Mouse (Mus musculus): Measurements from ENCODE around the gene Rassf7. TPM values are rescaled to one million over a fixed set of nuclear protein-coding genes. Genes with fewer than 3 reads are reported as not detected.

The Rassf7 gene
- total and polyA plus RNA-seq, 3 experiments: 7.0 to 9.5 TPM; not detected in 1

DNA sequence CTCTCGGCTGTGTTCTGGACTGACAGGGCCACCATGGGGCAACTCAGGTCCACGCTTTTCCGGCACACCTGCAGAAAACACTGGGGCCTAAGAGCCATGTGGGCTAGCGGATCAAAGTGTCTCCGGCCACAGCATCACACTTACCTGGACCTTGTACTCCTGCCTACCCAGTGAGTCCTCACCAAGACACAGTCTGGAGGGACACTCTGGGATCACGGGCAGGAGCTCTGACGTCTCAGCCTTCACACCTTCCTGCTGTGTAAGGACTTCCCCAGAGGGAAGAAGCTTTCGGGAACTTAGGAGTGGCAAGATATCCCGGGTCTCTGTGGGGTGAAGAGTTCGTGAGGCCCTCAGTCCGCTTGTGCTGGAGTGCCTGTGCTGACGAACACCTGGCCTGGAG, 5.5 kb upstream of the Rassf7 start:
- no peaks in the 10 kb centered on the region for H3K79me2 ChIP-seq (ENCODE audit: control insufficient read depth, insufficient read depth, low read length, poor library complexity)
- peaks cover 0 to 4% of the 10 kb centered on the region in 2 experiments; a peak in 2 of 4 replicates for H3K4me1 ChIP-seq (ENCODE audit: control insufficient read depth in 1 of 2, insufficient read depth in 2 of 2, low read length in 2 of 2)
- H3K27ac ChIP-seq (ENCODE audit: control insufficient read depth, low read depth, low read length): no peak overlapping the region
- H3K36me3 ChIP-seq (ENCODE audit: control insufficient read depth in 1 of 2, insufficient read depth in 2 of 2, low read length in 2 of 2): no peaks in the 10 kb centered on the region
- no peaks in the 10 kb centered on the region for H3K9me3 ChIP-seq (replicated peaks; ENCODE audit: insufficient read depth, low read length)
- H3K27me3 ChIP-seq (ENCODE audit: control insufficient read depth in 1 of 2, insufficient read depth in 2 of 2, low read length in 2 of 2): peaks cover 0 to 1% of the 10 kb centered on the region in 2 experiments; a peak in 1 of 4 replicates
- no peak overlapping the region for H3K4me3 ChIP-seq (ENCODE audit: control insufficient read depth in 1 of 2, insufficient read depth in 1 of 2, low read depth in 2 of 2, low read length in 2 of 2)
- TF ChIP-seq SIN3A (IDR thresholded peaks at IDR 0.05; ENCODE audit: low read length): no peak
- no peak for TF ChIP-seq ELF1 (IDR thresholded peaks at IDR 0.05; ENCODE audit: low read depth, low read length)
- no peak for TF ChIP-seq GABPA (IDR thresholded peaks at IDR 0.05; ENCODE audit: low read depth, low read length)
- no peak overlapping the region for H3K9ac ChIP-seq (ENCODE audit: control insufficient read depth, low read depth, low read length, poor library complexity, severe bottlenecking)
- DNase-seq (ENCODE audit: low read depth, low spot score): no peak

- Histone ChIP-seq H3K9me3 (replicated peaks; ENCODE audit: insufficient read depth, low read length) (no peaks in the 10 kb centered on the region), H3K4me1 (ENCODE audit: control insufficient read depth in 1 of 2, insufficient read depth in 2 of 2, low read length in 2 of 2) (peaks cover 0 to 6% of the 10 kb centered on the region in 2 experiments; a peak in 2 of 4 replicates), H3K79me2 (ENCODE audit: control insufficient read depth, insufficient read depth, low read length, poor library complexity) (no peaks in the 10 kb centered on the region), H3K27me3 (ENCODE audit: control insufficient read depth in 1 of 2, insufficient read depth in 2 of 2, low read length in 2 of 2) (peaks cover 0 to 1% of the 10 kb centered on the region in 2 experiments; a peak in 1 of 4 replicates), H3K27ac (ENCODE audit: control insufficient read depth, low read depth, low read length) (no peak overlapping the region), H3K36me3 (ENCODE audit: control insufficient read depth in 1 of 2, insufficient read depth in 2 of 2, low read length in 2 of 2) (no peaks in the 10 kb centered on the region), H3K9ac (ENCODE audit: control insufficient read depth, low read depth, low read length, poor library complexity, severe bottlenecking) (no peak overlapping the region), H3K4me3 (ENCODE audit: control insufficient read depth in 1 of 2, insufficient read depth in 1 of 2, low read depth in 2 of 2, low read length in 2 of 2) (no peak overlapping the region)
- no peak for TF ChIP-seq MYB (IDR thresholded peaks at IDR 0.05; ENCODE audit: low read depth, low read length)
- TF ChIP-seq MYC (IDR thresholded peaks at IDR 0.05; ENCODE audit: low read depth, low read length): no peak
- no peak for TF ChIP-seq NELFE (IDR thresholded peaks at IDR 0.05; ENCODE audit: low read depth, low read length)
- no peak for TF ChIP-seq SMC3 (IDR thresholded peaks at IDR 0.05; ENCODE audit: low read depth, low read length)
- TF ChIP-seq POLR2A (IDR thresholded peaks at IDR 0.05; ENCODE audit: control insufficient read depth in 1 of 2, insufficient read depth in 1 of 2, low read depth in 1 of 2, low read length in 2 of 2, poor library complexity in 1 of 2): no peak
- TF ChIP-seq RCOR1 (IDR thresholded peaks at IDR 0.05; ENCODE audit: low read depth, low read length): no peak
- TF ChIP-seq UBTF (IDR thresholded peaks at IDR 0.05; ENCODE audit: borderline replicate concordance, insufficient read depth, low read depth, low read length): no peak
- no peak for TF ChIP-seq ZC3H11A (IDR thresholded peaks at IDR 0.05; ENCODE audit: low read depth, low read length)
- DNase-seq (ENCODE audit: low read depth, low spot score): no peak
Observed at GRCm38 (mm10) chr7:141210606-141211131, 5.0 kb upstream of the Rassf7 start.

DNA sequence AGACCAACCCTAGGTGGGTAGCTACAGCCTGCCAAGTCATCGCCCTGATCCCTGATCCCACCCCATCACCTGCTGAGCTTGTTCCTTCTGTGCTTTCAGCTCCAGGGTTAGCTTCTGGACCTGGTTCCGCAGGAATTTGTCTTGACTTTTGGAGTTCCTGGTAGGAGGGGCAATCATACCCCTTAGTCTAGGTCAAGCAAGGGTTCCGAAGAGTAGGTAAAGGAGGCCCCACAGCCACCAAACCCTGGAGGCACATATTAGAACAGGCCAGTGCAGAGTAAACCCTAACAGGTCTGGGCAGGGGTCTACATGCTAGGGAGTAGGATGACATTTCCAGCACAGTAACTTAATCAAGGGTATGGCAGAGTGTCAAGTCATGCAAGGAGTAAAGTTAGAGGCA, 2.5 kb upstream of the Rassf7 start:
- TF ChIP-seq USF1 (IDR thresholded peaks at IDR 0.05; ENCODE audit: low read depth, low read length) (no peak), POLR2A (IDR thresholded peaks at IDR 0.05; ENCODE audit: control insufficient read depth in 1 of 2, insufficient read depth in 1 of 2, low read depth in 1 of 2, low read length in 2 of 2, poor library complexity in 1 of 2) (no peak), USF2 (IDR thresholded peaks at IDR 0.05; ENCODE audit: borderline replicate concordance in 1 of 2, insufficient read depth in 1 of 2, low read depth in 1 of 2, low read length in 2 of 2) (no peak), UBTF (IDR thresholded peaks at IDR 0.05; ENCODE audit: borderline replicate concordance, insufficient read depth, low read depth, low read length) (no peak)
- no peak overlapping the region for H3K4me3 ChIP-seq (ENCODE audit: control insufficient read depth in 1 of 2, insufficient read depth in 1 of 2, low read depth in 2 of 2, low read length in 2 of 2)
- no peak for DNase-seq (ENCODE audit: low read depth, low spot score)
- H3K4me1 ChIP-seq (ENCODE audit: control insufficient read depth in 1 of 2, insufficient read depth in 2 of 2, low read length in 2 of 2): peaks cover 0 to 10% of the 10 kb centered on the region in 2 experiments; a peak in 2 of 4 replicates
- H3K79me2 ChIP-seq (ENCODE audit: control insufficient read depth, insufficient read depth, low read length, poor library complexity): no peaks in the 10 kb centered on the region; the same call in 1 of the 2 replicates
- peaks cover 0 to 1% of the 10 kb centered on the region in 2 experiments; a peak in 1 of 4 replicates for H3K27me3 ChIP-seq (ENCODE audit: control insufficient read depth in 1 of 2, insufficient read depth in 2 of 2, low read length in 2 of 2)
- no peaks in the 10 kb centered on the region for H3K9me3 ChIP-seq (replicated peaks; ENCODE audit: insufficient read depth, low read length)
- H3K9ac ChIP-seq (ENCODE audit: control insufficient read depth, low read depth, low read length, poor library complexity, severe bottlenecking): no peak overlapping the region
- H3K27ac ChIP-seq (ENCODE audit: control insufficient read depth, low read depth, low read length): no peak overlapping the region
- no peaks in the 10 kb centered on the region; a peak in 1 of 4 replicates for H3K36me3 ChIP-seq (ENCODE audit: control insufficient read depth in 1 of 2, insufficient read depth in 2 of 2, low read length in 2 of 2)
